Mouse (Mus musculus): ENCODE results near the gene Auh.

GRCm38 (mm10) chr13:52879291-52879690 lies 50.2 kb downstream of the Auh start:
- TF ChIP-seq CTCF (IDR thresholded peaks at IDR 0.05; ENCODE audit: low read depth, low read length) = no peak
- no peak for TF ChIP-seq GATA1 (IDR thresholded peaks at IDR 0.05; ENCODE audit: borderline replicate concordance, low read length)
- no peak for TF ChIP-seq POLR2AphosphoS5 (IDR thresholded peaks at IDR 0.05; ENCODE audit: insufficient replicate concordance, low read depth, low read length)
- TF ChIP-seq GATA2 (IDR thresholded peaks at IDR 0.05; ENCODE audit: borderline replicate concordance, low read depth, low read length) = no peak

Data from G1E (cell line).